Mouse (Mus musculus) liver, embryonic 14.5 days (tissue): ENCODE measurements at regions not wholly inside any gene's neighbourhood (a gene's known extent, or its start where the extent isn't known, plus 50 kb on each side); places are given as distances from the start of the nearest gene placed in this dataset.

Source experiments
- ATAC-seq: fragments of 200-750 bp; cut with Nextera tagmentation; 2 replicates; pipeline ENCODE4 v1.8.0; 2017; ENCODE audit warnings: moderate number of reproducible peaks, mild to moderate bottlenecking, moderate library complexity; ENCODE audit not compliant: insufficient read depth
- DNase-seq, 3 experiments: peaks; one replicate each; pipeline ENCODE4 v3.0.0-alpha.2; 2012 to 2013; ENCODE audit warnings: low read depth in 3 of 3, low spot score in 3 of 3
- H3K27ac ChIP-seq: fragments of 300-500 bp; sonication (generic); 2 replicates; pipeline ENCODE4 v1.5.1; 2014; ENCODE audit warnings: moderate library complexity, mild to moderate bottlenecking, control low read depth, inconsistent platforms
- H3K27me3 ChIP-seq: fragments of 300-500 bp; sonication (generic); 2 replicates; pipeline ENCODE4 v1.6.1; 2014; ENCODE audit warnings: mild to moderate bottlenecking, low read length, moderate library complexity; ENCODE audit not compliant: control insufficient read depth, insufficient read depth
- H3K36me3 ChIP-seq: fragments of 300-500 bp; sonication (generic); replicated peaks from 2 replicates; pipeline ENCODE4 v1.6.1; 2014; ENCODE audit warnings: low read depth; ENCODE audit not compliant: control insufficient read depth, insufficient read depth
- H3K4me1 ChIP-seq, 2 experiments: fragments of 200-500 bp in 1 of 2; fragments of 300-500 bp in 1 of 2; sonication (generic) in 1 of 2; replicated peaks; 2 replicates each; pipeline ENCODE4 v1.6.1; 2012 to 2014; ENCODE audit warnings: antibody characterized with exemption in 1 of 2, inconsistent platforms in 1 of 2, low read length in 1 of 2; ENCODE audit not compliant: control insufficient read depth in 2 of 2, insufficient read depth in 2 of 2
- H3K4me2 ChIP-seq: fragments of 300-500 bp; sonication (generic); 2 replicates; pipeline ENCODE4 v1.6.1; 2014; ENCODE audit warnings: low read depth, mild to moderate bottlenecking, control low read depth, moderate library complexity
- H3K4me3 ChIP-seq, 2 experiments: fragments of 200-500 bp in 1 of 2; fragments of 300-500 bp in 1 of 2; sonication (generic) in 1 of 2; 2 replicates each; pipeline ENCODE4 v1.5.1; 2012 to 2014; ENCODE audit warnings: low read depth in 2 of 2, low read length in 2 of 2, mild to moderate bottlenecking in 2 of 2, control low read depth in 1 of 2, inconsistent platforms in 1 of 2, moderate library complexity in 1 of 2; ENCODE audit not compliant: insufficient read depth in 1 of 2
- H3K9ac ChIP-seq: fragments of 300-500 bp; sonication (generic); replicated peaks from 2 replicates; pipeline ENCODE4 v1.6.1; 2014; ENCODE audit warnings: mild to moderate bottlenecking, control low read depth, moderate library complexity
- H3K9me3 ChIP-seq: fragments of 300-500 bp; sonication (generic); 2 replicates; pipeline ENCODE4 v1.6.1; 2016; ENCODE audit warnings: low read length, mixed read lengths; ENCODE audit not compliant: control insufficient read depth
- CTCF ChIP-seq: IDR thresholded peaks from 2 replicates; pipeline ENCODE4 v1.5.1; 2016; ENCODE audit warnings: antibody characterized with exemption, low read depth, control low read depth
- EP300 ChIP-seq: IDR thresholded peaks from 2 replicates; pipeline ENCODE4 v1.6.1; 2016; ENCODE audit warnings: antibody characterized with exemption, low read depth
- WGBS: fragments of 180-500 bp; shearing (Covaris S2); extraction: QIAGEN DNeasy Blood & Tissue Kit; methylation state at CpG from one replicate; pipeline ENCODE4 v1.1.7; 2014; ENCODE audit not compliant: insufficient replicate concordance; 5-methylcytosine and 5-hydroxymethylcytosine counted together

- WGBS = 40% methylated on average over 2 of the region's 2 CpGs
- H3K4me1 ChIP-seq = no peaks in the 10 kb centered on the region
- no peaks in the 10 kb centered on the region for H3K27me3 ChIP-seq
- no peak for ATAC-seq
- no peaks in the 10 kb centered on the region for H3K36me3 ChIP-seq
- no peak overlapping the region for H3K9ac ChIP-seq
- no peak overlapping the region for H3K4me2 ChIP-seq
- no peak for TF ChIP-seq EP300
- no peak for TF ChIP-seq CTCF
- DNase-seq = no peak
- no peak overlapping the region for H3K27ac ChIP-seq
- no peak overlapping the region for H3K4me3 ChIP-seq
- no peaks in the 10 kb centered on the region for H3K9me3 ChIP-seq
These were observed 173.1 kb upstream of the Tnp1 start for GRCm38 (mm10) chr1:73188796-73189195.

GRCm38 (mm10) chr1:73184477-73184876 is 168.8 kb upstream of the Tnp1 start:
- 58% methylated on average over 6 of the region's 6 CpGs for WGBS
- no peaks in the 10 kb centered on the region for H3K27me3 ChIP-seq
- TF ChIP-seq CTCF = no peak
- TF ChIP-seq EP300 = no peak
- H3K4me3 ChIP-seq = no peak overlapping the region
- H3K4me2 ChIP-seq = no peak overlapping the region
- H3K9ac ChIP-seq = no peak overlapping the region
- DNase-seq (no peak), ATAC-seq (no peak)
- H3K4me1 ChIP-seq = no peaks in the 10 kb centered on the region
- no peaks in the 10 kb centered on the region for H3K9me3 ChIP-seq
- no peaks in the 10 kb centered on the region for H3K36me3 ChIP-seq
- H3K27ac ChIP-seq = no peak overlapping the region

GRCm38 (mm10) chr1:73178810-73179209 is 163.1 kb upstream of the Tnp1 start:
- ATAC-seq (no peak), DNase-seq (no peak)
- 61% methylated on average over 3 of the region's 3 CpGs for WGBS
- Histone ChIP-seq H3K4me1 (no peaks in the 10 kb centered on the region), H3K4me2 (no peak overlapping the region), H3K27me3 (no peaks in the 10 kb centered on the region), H3K4me3 (no peak overlapping the region), H3K27ac (no peak overlapping the region), H3K36me3 (no peaks in the 10 kb centered on the region), H3K9ac (no peak overlapping the region), H3K9me3 (no peaks in the 10 kb centered on the region)
- TF ChIP-seq EP300 (no peak), CTCF (no peak)

GRCm38 (mm10) chr1:73177076-73177475 is 161.4 kb upstream of the Tnp1 start:
- H3K9me3 ChIP-seq = no peaks in the 10 kb centered on the region
- no peaks in the 10 kb centered on the region for H3K27me3 ChIP-seq
- 67% methylated on average over 3 of the region's 3 CpGs for WGBS
- H3K4me1 ChIP-seq = no peaks in the 10 kb centered on the region
- H3K9ac ChIP-seq = no peak overlapping the region
- H3K27ac ChIP-seq = no peak overlapping the region
- no peak overlapping the region for H3K4me3 ChIP-seq
- ATAC-seq (no peak), DNase-seq (no peak)
- H3K36me3 ChIP-seq = no peaks in the 10 kb centered on the region
- no peak overlapping the region for H3K4me2 ChIP-seq
- no peak for TF ChIP-seq EP300
- TF ChIP-seq CTCF = no peak

GRCm38 (mm10) chr1:73170668-73171008 is 154.9 kb upstream of the Tnp1 start:
- Histone ChIP-seq H3K27ac (no peak overlapping the region), H3K9ac (no peak overlapping the region), H3K4me2 (no peak overlapping the region), H3K4me3 (no peak overlapping the region), H3K4me1 (no peaks in the 10 kb centered on the region), H3K36me3 (no peaks in the 10 kb centered on the region), H3K27me3 (no peaks in the 10 kb centered on the region), H3K9me3 (no peaks in the 10 kb centered on the region)
- TF ChIP-seq EP300 (no peak), CTCF (no peak)
- no peak for ATAC-seq
- WGBS = 44% methylated on average over 3 of the region's 3 CpGs
- DNase-seq = no peak
